Mouse (Mus musculus) embryonic fibroblast, embryonic 13.5 days (primary cell): ENCODE measurements around the gene Timm13.

Source experiments
- CTCF ChIP-seq: IDR thresholded peaks from 2 replicates; pipeline ENCODE4 v1.5.1; 2011; ENCODE audit warnings: mild to moderate bottlenecking, control low read depth, low read length, moderate library complexity, borderline replicate concordance; ENCODE audit not compliant: insufficient read depth
- POLR2A ChIP-seq: IDR thresholded peaks from 2 replicates; pipeline ENCODE4 v1.6.1; 2011; ENCODE audit warnings: low read depth, mild to moderate bottlenecking, control low read depth, low read length, moderate library complexity

GRCm38 (mm10) chr10:80895100-80895499 is 5.7 kb downstream of the Timm13 start:
- no peak for TF ChIP-seq CTCF
- TF ChIP-seq POLR2A: no peak
